In genomic region chr2:13129859-13130258, GRCm38 (mm10) we compare ENCODE assay signal across 11 mouse cellular contexts.
A peak's percentile ranks its signal among the peaks of the same experiment; 100 is the strongest.
DNase-seq lines count a peak whose midpoint lies in the region; ATAC-seq lines count a peak whose summit lies in the region.
"Had no signal": no experiment of that assay in that cellular context is flagged by ENCODE, and none has a peak within 500 bp of the region (broad histone marks: within the 10 kb centered on the region; RNA-seq: fewer than 3 reads in every experiment).

No protein-coding gene starts in this region.

- H3K4me2 ChIP-seq in hindbrain, embryonic 14.5 days (replicated peaks), result peak overlapping the region; percentile 54

- peak overlapping the region; percentile 19; the same call in 1 of the 2 replicates for H3K4me3 ChIP-seq in hindbrain, embryonic 14.5 days (replicated peaks; ENCODE audit: low read length)
- H3K4me3 ChIP-seq: heart, embryonic 10.5 days had no signal

- no peaks in the 10 kb centered on the region for H3K27me3 ChIP-seq in hindbrain, embryonic 14.5 days (ENCODE audit: control insufficient read depth, insufficient read depth, low read length)

- H3K4me1 ChIP-seq in hindbrain, embryonic 14.5 days (replicated peaks; ENCODE audit: control insufficient read depth, insufficient read depth, low read length), result peaks cover 15% of the 10 kb centered on the region
- H3K4me1 ChIP-seq: heart, embryonic 10.5 days had no signal

- peak; percentile 6 for DNase-seq in adrenal gland, postnatal 14 days
- no peak for DNase-seq in adrenal gland, postnatal 36 days
- peak; percentile 23 for DNase-seq in embryo, embryonic 11 days
- no peak for DNase-seq in hindbrain, embryonic 14.5 days (ENCODE audit: low spot score)
- DNase-seq in neural tube, embryonic 10.5 days (ENCODE audit: extremely low spot score, low spot score), result peak; percentile 23
- no peak for DNase-seq in cerebellum, postnatal 25 days
- no peak for DNase-seq in right cerebral cortex, postnatal 14 days
- DNase-seq in urinary bladder, postnatal 10 days (ENCODE audit: low spot score), result no peak
- DNase-seq: lung, adult 2 months; thymus, postnatal 4 days had no signal

- WGBS in hindbrain, embryonic 14.5 days, result 13% methylated on average over 10 of the region's 10 CpGs

- H3K9me3 ChIP-seq in hindbrain, embryonic 14.5 days (ENCODE audit: control insufficient read depth, low read length), result no peaks in the 10 kb centered on the region
- H3K9me3 ChIP-seq: heart, embryonic 10.5 days had no signal

- ATAC-seq in hindbrain, embryonic 14.5 days (ENCODE audit: low FRiP score), result peak; percentile 73; the same call in 1 of the 2 replicates

- H3K27ac ChIP-seq in hindbrain, embryonic 14.5 days, result no peak overlapping the region
- H3K27ac ChIP-seq: heart, embryonic 10.5 days had no signal

- H3K9ac ChIP-seq in hindbrain, embryonic 14.5 days, result peak overlapping the region; percentile 50

- no peaks in the 10 kb centered on the region for H3K36me3 ChIP-seq in hindbrain, embryonic 14.5 days (replicated peaks; ENCODE audit: control insufficient read depth, insufficient read depth)
- H3K36me3 ChIP-seq: heart, embryonic 10.5 days had no signal

Comparison
In these comparisons a context has a peak if more than half of its experiments do, and no peak if none do; other contexts are left out.
1. DNase-seq: peak in adrenal gland, postnatal 14 days (single experiment), embryo, embryonic 11 days (single experiment) and neural tube, embryonic 10.5 days (single experiment); none in adrenal gland, postnatal 36 days (0 of 2), hindbrain, embryonic 14.5 days (single experiment), cerebellum, postnatal 25 days (0 of 2), right cerebral cortex, postnatal 14 days (single experiment) and urinary bladder, postnatal 10 days (single experiment).